Comparison of ENCODE assay signal across 29 mouse cellular contexts in the genomic region with DNA sequence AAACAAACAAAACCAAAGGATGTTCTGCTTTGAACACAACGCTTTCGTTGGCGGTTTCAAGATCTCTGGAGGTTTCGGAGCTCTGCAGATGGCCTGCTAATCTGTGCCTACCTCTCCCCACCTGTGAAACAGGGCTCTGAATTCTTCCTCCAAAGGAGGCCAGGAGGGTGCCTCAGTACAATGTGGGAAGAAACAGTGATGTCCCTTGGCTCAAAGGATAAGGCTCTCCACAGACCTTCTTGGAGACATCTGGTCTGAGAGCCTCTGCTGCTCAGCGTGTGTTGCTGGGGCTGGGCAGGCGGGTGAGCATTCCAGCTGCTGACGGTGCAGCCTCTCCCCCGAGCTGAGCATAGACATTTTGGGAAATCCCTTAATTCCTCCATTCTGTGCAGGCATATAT. TPM values are rescaled to one million over a fixed set of nuclear protein-coding genes. Genes with fewer than 3 reads are reported as not detected.
"Had no signal": no experiment of that assay in that cellular context is flagged by ENCODE, and none has a peak within 500 bp of the region (broad histone marks: within the 10 kb centered on the region; RNA-seq: fewer than 3 reads in every experiment).

A gene (plus strand): TSS at position 301 of the 400 bp plus-strand sequence.

- H3K27me3 ChIP-seq: hindbrain, embryonic 12.5 days; hindbrain, embryonic 15.5 days; limb, embryonic 15.5 days had no signal

- DNase-seq: gastrocnemius, postnatal 14 days; gastrocnemius, postnatal 36 days; heart, adult 11 months; heart, adult 2 months; heart, postnatal 14 days; heart, postnatal 36 days; kidney, adult 11 months; kidney, adult 8-10 months; kidney, postnatal 10 days; layer of hippocampus, adult 9-11 months; layer of hippocampus, postnatal 36 days; left cerebral cortex, postnatal 4 days had no signal

- H3K4me3 ChIP-seq: heart, adult 2 months; heart, embryonic 13.5 days; heart, embryonic 15.5 days; hindbrain, embryonic 12.5 days; hindbrain, embryonic 15.5 days; limb, embryonic 13.5 days; limb, embryonic 15.5 days; liver, embryonic 12.5 days had no signal

- H3K4me1 ChIP-seq: heart, embryonic 13.5 days; heart, embryonic 15.5 days; hindbrain, embryonic 12.5 days; hindbrain, embryonic 15.5 days; limb, embryonic 13.5 days; limb, embryonic 15.5 days; liver, embryonic 12.5 days had no signal

- H3K36me3 ChIP-seq: heart, embryonic 13.5 days; heart, embryonic 15.5 days; hindbrain, embryonic 12.5 days; hindbrain, embryonic 15.5 days; limb, embryonic 13.5 days; limb, embryonic 15.5 days; liver, embryonic 12.5 days had no signal

- H3K9ac ChIP-seq: heart, embryonic 13.5 days; heart, embryonic 15.5 days; hindbrain, embryonic 12.5 days; hindbrain, embryonic 15.5 days; limb, embryonic 13.5 days; limb, embryonic 15.5 days; liver, embryonic 12.5 days; liver, embryonic 14.5 days had no signal

- H3K9me3 ChIP-seq: heart, embryonic 13.5 days; heart, embryonic 15.5 days; hindbrain, embryonic 12.5 days; hindbrain, embryonic 15.5 days; limb, embryonic 13.5 days; limb, embryonic 15.5 days; liver, embryonic 12.5 days had no signal

- H3K4me2 ChIP-seq: heart, embryonic 13.5 days; heart, embryonic 15.5 days; hindbrain, embryonic 12.5 days; hindbrain, embryonic 15.5 days; limb, embryonic 13.5 days; limb, embryonic 15.5 days; liver, embryonic 12.5 days had no signal

- ATAC-seq: hindbrain, postnatal 0 days; intestine, embryonic 16.5 days; liver, embryonic 12.5 days had no signal

- H3K27ac ChIP-seq: heart, adult 2 months; heart, embryonic 13.5 days; heart, embryonic 15.5 days; hindbrain, embryonic 12.5 days; hindbrain, embryonic 15.5 days; hindbrain, postnatal 0 days; limb, embryonic 13.5 days; limb, embryonic 15.5 days; liver, embryonic 12.5 days; liver, embryonic 14.5 days had no signal

RNA-seq across cellular contexts. Expression of the gene that starts here (rescaled TPM):
- polyA plus RNA-seq: gonadal fat pad, adult 2 months; heart, embryonic 13.5 days; heart, embryonic 15.5 days; heart, postnatal 0 days; hindbrain, embryonic 12.5 days; kidney, embryonic 14.5 days; kidney, embryonic 16.5 days; limb, embryonic 11.5 days; limb, embryonic 13.5 days; liver, adult 2 months; liver, embryonic 12.5 days; liver, embryonic 14.5 days; liver, embryonic 16.5 days had no signal
